Mouse (Mus musculus) kidney, postnatal 0 days (tissue): ENCODE measurements at regions not wholly inside any gene's neighbourhood (a gene's known extent, or its start where the extent isn't known, plus 50 kb on each side); places are given as distances from the start of the nearest gene placed in this dataset.

Source experiments
- ATAC-seq: fragments of 200-750 bp; cut with Nextera tagmentation; replicated peaks from 2 replicates; pipeline ENCODE4 v1.8.0; 2017; ENCODE audit warnings: low read depth, moderate number of reproducible peaks, moderate TSS enrichment, moderate library complexity; ENCODE audit not compliant: low FRiP score
- DNase-seq: peaks from one replicate; pipeline ENCODE4 v3.0.0-alpha.2; 2016; ENCODE audit warnings: low spot score
- H3K27ac ChIP-seq: fragments of 300-500 bp; sonication (generic); 2 replicates; pipeline ENCODE4 v1.5.1; 2014; ENCODE audit warnings: mild to moderate bottlenecking
- H3K27me3 ChIP-seq: fragments of 300-500 bp; sonication (generic); 2 replicates; pipeline ENCODE4 v1.6.1; 2014; ENCODE audit warnings: low read length, mixed read lengths; ENCODE audit not compliant: insufficient read depth
- H3K36me3 ChIP-seq: fragments of 300-500 bp; sonication (generic); 2 replicates; pipeline ENCODE4 v1.6.1; 2014; ENCODE audit warnings: low read length, mixed read lengths; ENCODE audit not compliant: insufficient read depth
- H3K4me1 ChIP-seq: fragments of 300-500 bp; sonication (generic); replicated peaks from 2 replicates; pipeline ENCODE4 v1.6.1; 2014; ENCODE audit warnings: antibody characterized with exemption, low read length, mixed read lengths; ENCODE audit not compliant: insufficient read depth
- H3K4me2 ChIP-seq: fragments of 300-500 bp; sonication (generic); 2 replicates; pipeline ENCODE4 v1.6.1; 2014; ENCODE audit warnings: mild to moderate bottlenecking, low read length, moderate library complexity, mixed read lengths
- H3K4me3 ChIP-seq: fragments of 300-500 bp; sonication (generic); replicated peaks from 2 replicates; pipeline ENCODE4 v1.5.1; 2014; ENCODE audit warnings: low read depth, low read length
- H3K9ac ChIP-seq: fragments of 300-500 bp; sonication (generic); 2 replicates; pipeline ENCODE4 v1.6.1; 2014; ENCODE audit warnings: low read depth, low read length
- H3K9me3 ChIP-seq: fragments of 300-500 bp; sonication (generic); replicated peaks from 2 replicates; pipeline ENCODE4 v1.6.1; 2016; ENCODE audit warnings: low read length, inconsistent platforms, mixed read lengths
- CTCF ChIP-seq: IDR thresholded peaks from 2 replicates; pipeline ENCODE4 v1.5.1; 2016; ENCODE audit warnings: antibody characterized with exemption, low read depth, mild to moderate bottlenecking, moderate library complexity
- WGBS: fragments of 180-500 bp; shearing (Covaris S2); extraction: QIAGEN DNeasy Blood & Tissue Kit; methylation state at CpG from one replicate; pipeline ENCODE4 v1.1.7; 2014; 5-methylcytosine and 5-hydroxymethylcytosine counted together

DNA sequence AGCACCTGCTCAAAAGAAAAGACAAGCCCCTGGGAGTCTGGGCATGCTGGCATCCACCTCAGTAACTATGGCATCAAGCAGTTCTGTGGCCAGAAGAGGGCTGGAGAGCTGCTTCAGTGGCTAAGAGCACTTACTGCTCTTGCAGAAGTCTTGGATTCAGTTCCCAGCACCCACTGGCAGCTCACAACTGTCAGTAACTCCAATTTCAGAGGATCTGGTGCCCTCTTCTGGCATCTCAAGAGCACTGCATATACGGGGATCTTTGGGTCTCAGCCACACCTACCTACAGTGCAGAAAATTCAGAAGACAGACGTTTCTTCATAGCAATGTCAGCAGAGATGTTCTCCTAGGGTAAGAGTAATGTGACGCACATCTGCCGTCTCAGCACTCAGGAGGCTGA lies 59.1 kb upstream of the Zfp423 start:
- H3K9me3 ChIP-seq, result no peaks in the 10 kb centered on the region
- 94% methylated on average over 4 of the region's 4 CpGs for WGBS
- no peaks in the 10 kb centered on the region for H3K36me3 ChIP-seq
- DNase-seq (no peak), ATAC-seq (no peak)
- TF ChIP-seq CTCF, result no peak
- H3K4me3 ChIP-seq, result no peak overlapping the region
- H3K4me2 ChIP-seq, result no peak overlapping the region
- no peak overlapping the region for H3K9ac ChIP-seq
- no peaks in the 10 kb centered on the region for H3K27me3 ChIP-seq
- H3K27ac ChIP-seq, result no peak overlapping the region
- H3K4me1 ChIP-seq, result no peaks in the 10 kb centered on the region

DNA sequence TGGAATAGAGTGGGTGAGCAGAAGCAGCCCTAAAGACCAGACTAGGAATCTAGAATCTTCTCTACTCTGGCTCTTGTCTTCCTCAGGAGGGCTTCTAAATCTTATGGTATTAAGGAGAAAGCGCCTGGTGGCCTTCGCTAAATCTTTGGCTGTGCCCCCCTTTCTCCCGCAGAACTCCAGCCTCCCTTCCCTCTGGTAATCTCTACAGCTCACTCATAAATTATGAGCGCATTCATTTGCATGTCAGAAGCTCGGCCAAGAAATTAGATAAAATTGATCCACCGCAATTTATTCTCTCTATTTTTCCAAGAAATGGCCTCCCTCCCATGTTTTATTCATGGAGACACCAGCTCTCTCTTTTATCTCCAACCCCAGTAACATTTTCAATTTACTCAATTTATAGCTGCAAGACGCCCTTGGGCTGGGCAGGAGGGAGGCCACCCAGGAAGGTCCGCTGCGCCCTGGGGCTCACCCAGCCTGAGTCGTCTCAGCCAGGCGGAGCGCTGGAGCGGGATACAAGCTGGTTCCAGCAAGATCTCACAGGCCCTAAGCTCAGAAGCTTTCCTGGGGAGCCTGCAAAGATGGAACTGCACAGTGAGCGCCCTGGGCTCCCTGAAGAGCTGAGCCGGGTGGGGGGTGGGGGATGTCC lies 52.9 kb upstream of the Zfp423 start:
- no peaks in the 10 kb centered on the region for H3K9me3 ChIP-seq
- TF ChIP-seq CTCF, result no peak
- WGBS, result 39% methylated on average over 15 of the region's 15 CpGs
- H3K9ac ChIP-seq, result no peak overlapping the region
- H3K4me1 ChIP-seq, result no peaks in the 10 kb centered on the region; the same call in 1 of the 2 replicates
- H3K4me2 ChIP-seq, result no peak overlapping the region
- DNase-seq (peak; percentile 34), ATAC-seq (peak; percentile 57; the same call in 1 of the 2 replicates)
- no peak overlapping the region for H3K4me3 ChIP-seq
- peak overlapping the region; percentile 25; the same call in 1 of the 2 replicates for H3K27ac ChIP-seq
- H3K36me3 ChIP-seq, result no peaks in the 10 kb centered on the region
- H3K27me3 ChIP-seq, result no peaks in the 10 kb centered on the region

DNA sequence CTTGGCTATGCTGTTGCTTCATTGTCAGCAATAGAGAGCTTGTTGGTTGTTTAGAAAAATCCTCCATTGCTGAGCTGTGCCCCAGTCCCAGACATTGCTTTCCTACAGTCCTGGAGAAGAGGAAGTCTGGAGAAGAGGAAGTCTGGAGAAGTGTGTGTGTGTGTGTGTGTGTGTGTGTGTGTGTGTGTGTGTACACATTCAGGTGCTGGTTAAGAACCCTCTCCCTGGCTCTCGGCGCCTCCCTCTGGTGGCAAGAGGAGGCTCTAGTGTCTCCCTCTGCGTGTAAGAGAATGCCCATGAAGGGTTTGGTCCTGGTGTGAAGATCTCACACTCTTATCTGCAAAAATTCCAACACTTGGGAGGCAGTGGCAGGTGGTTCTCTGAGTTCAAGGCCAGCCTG lies 51.2 kb upstream of the Zfp423 start:
- no peak overlapping the region for H3K4me3 ChIP-seq
- H3K4me1 ChIP-seq, result no peaks in the 10 kb centered on the region; the same call in 1 of the 2 replicates
- TF ChIP-seq CTCF, result peak; percentile 73
- H3K9me3 ChIP-seq, result no peaks in the 10 kb centered on the region
- H3K9ac ChIP-seq, result no peak overlapping the region
- WGBS, result 35% methylated on average over 3 of the region's 3 CpGs
- no peak for ATAC-seq
- no peak overlapping the region for H3K27ac ChIP-seq
- no peaks in the 10 kb centered on the region for H3K27me3 ChIP-seq
- H3K36me3 ChIP-seq, result no peaks in the 10 kb centered on the region
- no peak overlapping the region for H3K4me2 ChIP-seq
- peak; percentile 53 for DNase-seq

DNA sequence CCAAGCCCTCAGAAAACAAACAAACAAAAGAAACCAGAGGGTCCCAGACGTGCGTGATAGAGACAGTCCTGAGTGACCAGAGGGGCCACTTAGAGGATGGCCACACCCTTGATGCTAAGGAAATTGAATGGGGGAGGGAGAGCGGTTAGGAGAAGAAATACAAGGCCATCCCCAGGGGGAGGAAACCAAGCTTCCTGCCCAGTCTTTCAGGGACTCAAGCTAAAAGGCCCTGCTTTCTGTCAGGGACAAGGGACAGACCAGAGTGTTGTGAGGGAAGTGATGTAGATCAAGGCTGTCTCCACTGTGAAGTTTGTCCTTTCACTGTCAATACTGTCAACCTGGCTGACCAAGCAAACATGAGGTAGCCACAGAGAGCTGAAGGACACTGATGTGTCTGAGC lies 50.5 kb upstream of the Zfp423 start:
- DNase-seq (no peak), ATAC-seq (no peak)
- Histone ChIP-seq H3K9ac (no peak overlapping the region), H3K27ac (no peak overlapping the region), H3K9me3 (no peaks in the 10 kb centered on the region), H3K4me3 (no peak overlapping the region), H3K4me2 (no peak overlapping the region), H3K4me1 (no peaks in the 10 kb centered on the region; the same call in 1 of the 2 replicates), H3K36me3 (no peaks in the 10 kb centered on the region), H3K27me3 (no peaks in the 10 kb centered on the region)
- 44% methylated on average over 3 of the region's 3 CpGs for WGBS
- no peak for TF ChIP-seq CTCF
